Mouse (Mus musculus) MEL (cell line): ENCODE results near the gene Bcl6. TPM values are rescaled to one million over a fixed set of nuclear protein-coding genes. Genes with fewer than 3 reads are reported as not detected.

ENCODE experiments used
- DNase-seq: peaks from one replicate; pipeline ENCODE4 v3.0.0; 2011; ENCODE audit warnings: low read depth, low spot score
- H3K27ac ChIP-seq: 2 replicates; pipeline ENCODE4 v1.5.1; 2012; ENCODE audit warnings: low read depth, mild to moderate bottlenecking, control low read depth, low read length, moderate library complexity; ENCODE audit not compliant: control insufficient read depth
- H3K27me3 ChIP-seq, 2 experiments: fragments of 150-350 bp in 1 of 2; sonication (generic) in 1 of 2; 2 replicates each; pipeline ENCODE4 v1.6.1; 2012; ENCODE audit warnings: low read length in 2 of 2, mild to moderate bottlenecking in 2 of 2, improper control_type of control experiment in 1 of 2, moderate library complexity in 1 of 2; ENCODE audit not compliant: insufficient read depth in 2 of 2, control insufficient read depth in 1 of 2
- H3K36me3 ChIP-seq, 2 experiments: 2 replicates each; pipeline ENCODE4 v1.6.1; 2012 to 2014; ENCODE audit warnings: low read length in 2 of 2, improper control_type of control experiment in 1 of 2, inconsistent platforms in 1 of 2, mild to moderate bottlenecking in 1 of 2; ENCODE audit not compliant: insufficient read depth in 2 of 2, control insufficient read depth in 1 of 2
- H3K4me1 ChIP-seq, 2 experiments: fragments of 150-350 bp in 1 of 2; sonication (generic) in 1 of 2; 2 replicates each; pipeline ENCODE4 v1.6.1; 2012; ENCODE audit warnings: low read length in 2 of 2, improper control_type of control experiment in 1 of 2, mild to moderate bottlenecking in 1 of 2; ENCODE audit not compliant: insufficient read depth in 2 of 2, control insufficient read depth in 1 of 2
- H3K4me3 ChIP-seq, 2 experiments: fragments of 150-350 bp in 1 of 2; sonication (generic) in 1 of 2; 2 replicates each; pipeline ENCODE4 v1.5.1; 2012; ENCODE audit warnings: low read depth in 2 of 2, low read length in 2 of 2, mild to moderate bottlenecking in 2 of 2, moderate library complexity in 2 of 2, control low read depth in 1 of 2, improper control_type of control experiment in 1 of 2; ENCODE audit not compliant: control insufficient read depth in 1 of 2, insufficient read depth in 1 of 2
- H3K79me2 ChIP-seq: 2 replicates; pipeline ENCODE4 v1.6.1; 2012; ENCODE audit warnings: mild to moderate bottlenecking, low read length, moderate library complexity; ENCODE audit not compliant: control insufficient read depth, poor library complexity, insufficient read depth
- H3K9ac ChIP-seq: 2 replicates; pipeline ENCODE4 v1.6.1; 2012; ENCODE audit warnings: low read depth, mild to moderate bottlenecking, control low read depth, low read length, moderate library complexity; ENCODE audit not compliant: control insufficient read depth, poor library complexity, severe bottlenecking
- H3K9me3 ChIP-seq: fragments of 150-350 bp; sonication (generic); replicated peaks from 2 replicates; pipeline ENCODE4 v1.6.1; 2012; ENCODE audit warnings: mild to moderate bottlenecking, low read length, improper control_type of control experiment, moderate library complexity; ENCODE audit not compliant: insufficient read depth
- BHLHE40 ChIP-seq: IDR thresholded peaks from 2 replicates; pipeline ENCODE4 v1.6.1; 2012; ENCODE audit warnings: low read depth, mild to moderate bottlenecking, inconsistent platforms, low read length, improper control_type of control experiment, borderline replicate concordance
- CHD1 ChIP-seq: IDR thresholded peaks from 2 replicates; pipeline ENCODE4 v1.6.1; 2012; ENCODE audit warnings: low read depth, mild to moderate bottlenecking, inconsistent platforms, low read length, improper control_type of control experiment
- CHD2 ChIP-seq: IDR thresholded peaks from 2 replicates; pipeline ENCODE4 v1.6.1; 2011; ENCODE audit warnings: low read length, improper control_type of control experiment
- CTCF ChIP-seq, 3 experiments: IDR thresholded peaks in 2 of 3; conservative IDR thresholded peaks in 1 of 3; 2 replicates each; pipeline ENCODE4 v1.5.1; 2011 to 2012; ENCODE audit warnings: low read length in 3 of 3, low read depth in 2 of 3, mild to moderate bottlenecking in 2 of 3, improper control_type of control experiment in 1 of 3, inconsistent platforms in 1 of 3, mixed read lengths in 1 of 3, moderate library complexity in 1 of 3; ENCODE audit not compliant: control insufficient read depth in 1 of 3, insufficient read depth in 1 of 3, poor library complexity in 1 of 3, severe bottlenecking in 1 of 3
- EP300 ChIP-seq, 2 experiments: IDR thresholded peaks; 2 replicates each; pipeline ENCODE4 v1.6.1; 2011; ENCODE audit warnings: improper control_type of control experiment in 2 of 2, low read length in 2 of 2, low read depth in 1 of 2, mild to moderate bottlenecking in 1 of 2
- ETS1 ChIP-seq: IDR thresholded peaks from 2 replicates; pipeline ENCODE4 v1.6.1; 2012; ENCODE audit warnings: low read depth, mild to moderate bottlenecking, inconsistent platforms, low read length, improper control_type of control experiment, moderate library complexity
- GABPA ChIP-seq: IDR thresholded peaks from 2 replicates; pipeline ENCODE4 v1.6.1; 2012; ENCODE audit warnings: low read depth, mild to moderate bottlenecking, inconsistent platforms, low read length, improper control_type of control experiment, moderate library complexity
- HCFC1 ChIP-seq: IDR thresholded peaks from 2 replicates; pipeline ENCODE4 v1.6.1; 2012; ENCODE audit warnings: low read depth, mild to moderate bottlenecking, inconsistent platforms, low read length, improper control_type of control experiment, moderate library complexity
- JUND ChIP-seq: IDR thresholded peaks from 2 replicates; pipeline ENCODE4 v1.6.1; 2011; ENCODE audit warnings: low read depth, mild to moderate bottlenecking, improper control_type of control experiment, low read length
- MAFK ChIP-seq: IDR thresholded peaks from 2 replicates; pipeline ENCODE4 v1.6.1; 2011; ENCODE audit warnings: low read depth, mild to moderate bottlenecking, low read length, improper control_type of control experiment, borderline replicate concordance
- MAX ChIP-seq: IDR thresholded peaks from 2 replicates; pipeline ENCODE4 v1.6.1; 2011; ENCODE audit warnings: low read length, improper control_type of control experiment
- MEF2A ChIP-seq: IDR thresholded peaks from 2 replicates; pipeline ENCODE4 v1.6.1; 2014; ENCODE audit warnings: low read depth, mild to moderate bottlenecking, inconsistent platforms, low read length, improper control_type of control experiment; ENCODE audit not compliant: poor library complexity, insufficient replicate concordance, severe bottlenecking; ENCODE audit errors: extremely low read depth
- MXI1 ChIP-seq: IDR thresholded peaks from 2 replicates; pipeline ENCODE4 v1.6.1; 2011; ENCODE audit warnings: mild to moderate bottlenecking, low read depth, low read length, improper control_type of control experiment
- MYC ChIP-seq: IDR thresholded peaks from 2 replicates; pipeline ENCODE4 v1.6.1; 2011; ENCODE audit warnings: low read depth, mild to moderate bottlenecking, low read length, improper control_type of control experiment, moderate library complexity
- NELFE ChIP-seq: IDR thresholded peaks from 2 replicates; pipeline ENCODE4 v1.6.1; 2011; ENCODE audit warnings: low read depth, low read length, improper control_type of control experiment
- NRF1 ChIP-seq: IDR thresholded peaks from 2 replicates; pipeline ENCODE4 v1.6.1; 2014; ENCODE audit warnings: low read depth, mild to moderate bottlenecking, inconsistent platforms, low read length, improper control_type of control experiment, moderate library complexity; ENCODE audit not compliant: poor library complexity, insufficient read depth, severe bottlenecking
- POLR2A ChIP-seq, 2 experiments: IDR thresholded peaks; 2 replicates each; pipeline ENCODE4 v1.6.1; 2011 to 2012; ENCODE audit warnings: low read length in 2 of 2, mild to moderate bottlenecking in 2 of 2, control low read depth in 1 of 2, improper control_type of control experiment in 1 of 2, low read depth in 1 of 2, moderate library complexity in 1 of 2; ENCODE audit not compliant: control insufficient read depth in 1 of 2, insufficient read depth in 1 of 2, poor library complexity in 1 of 2
- POLR2AphosphoS2 ChIP-seq: IDR thresholded peaks from 2 replicates; pipeline ENCODE4 v1.6.1; 2011; ENCODE audit warnings: low read length, improper control_type of control experiment
- RAD21 ChIP-seq: IDR thresholded peaks from 2 replicates; pipeline ENCODE4 v1.6.1; 2011; ENCODE audit warnings: mild to moderate bottlenecking, low read depth, low read length, improper control_type of control experiment
- RCOR1 ChIP-seq: IDR thresholded peaks from 2 replicates; pipeline ENCODE4 v1.6.1; 2012; ENCODE audit warnings: low read depth, mild to moderate bottlenecking, inconsistent platforms, low read length, improper control_type of control experiment
- SIN3A ChIP-seq: IDR thresholded peaks from 2 replicates; pipeline ENCODE4 v1.6.1; 2012; ENCODE audit warnings: low read length, improper control_type of control experiment, inconsistent platforms
- SMC3 ChIP-seq: IDR thresholded peaks from 2 replicates; pipeline ENCODE4 v1.6.1; 2011; ENCODE audit warnings: low read depth, low read length, improper control_type of control experiment
- UBTF ChIP-seq: IDR thresholded peaks from 2 replicates; pipeline ENCODE4 v1.6.1; 2012; ENCODE audit warnings: low read depth, mild to moderate bottlenecking, inconsistent platforms, low read length, improper control_type of control experiment, moderate library complexity, borderline replicate concordance; ENCODE audit not compliant: insufficient read depth
- USF2 ChIP-seq, 2 experiments: IDR thresholded peaks; 2 replicates each; pipeline ENCODE4 v1.6.1; 2011 to 2012; ENCODE audit warnings: improper control_type of control experiment in 2 of 2, low read length in 2 of 2, borderline replicate concordance in 1 of 2, inconsistent platforms in 1 of 2, low read depth in 1 of 2, mild to moderate bottlenecking in 1 of 2; ENCODE audit not compliant: insufficient read depth in 1 of 2
- ZKSCAN1 ChIP-seq: IDR thresholded peaks from 2 replicates; pipeline ENCODE4 v1.6.1; 2012; ENCODE audit warnings: low read depth, mild to moderate bottlenecking, inconsistent platforms, low read length, improper control_type of control experiment, moderate library complexity
- ZMIZ1 ChIP-seq: IDR thresholded peaks from 2 replicates; pipeline ENCODE4 v1.6.1; 2012; ENCODE audit warnings: low read depth, mild to moderate bottlenecking, inconsistent platforms, low read length, improper control_type of control experiment, moderate library complexity
- polyA plus RNA-seq, 2 experiments: library from polyadenylated mRNA; stranded (reverse) in 1 of 2; unstranded in 1 of 2; fragments of >175 nt in 1 of 2; fragments of >200 nt in 1 of 2; gene quantifications; 2 replicates each; pipeline versions ENCODE4 v1.2.1 to v1.2.4; 2012; ENCODE audit warnings: low replicate concordance in 2 of 2, low read depth in 1 of 2; ENCODE audit not compliant: insufficient read length in 2 of 2, insufficient read depth in 1 of 2, missing spikeins in 1 of 2
- total RNA-seq: library from RNA; depleted of rRNA; stranded (reverse); fragments of 300-350 nt; gene quantifications from 2 replicates; pipeline ENCODE4 v1.2.3, GENCODE M21; 2012

Gene Bcl6
- total and polyA plus RNA-seq, 3 experiments: not detected

GRCm38 (mm10) chr16:23986871-23987270 is 1.8 kb downstream of the Bcl6 start:
- no peak overlapping the region for H3K9ac ChIP-seq
- H3K4me1 ChIP-seq: no peaks in the 10 kb centered on the region
- DNase-seq: no peak
- TF ChIP-seq UBTF (no peak), CTCF (IDR thresholded peaks at IDR 0.05 in 2 of 3, conservative IDR thresholded peaks at IDR 0.05 in 1 of 3; ENCODE audit: control insufficient read depth in 1 of 3, insufficient read depth in 1 of 3, low read depth in 2 of 3, low read length in 3 of 3, poor library complexity in 1 of 3, severe bottlenecking in 1 of 3) (no peak), CHD2 (no peak), MEF2A (no peak), USF2 (IDR thresholded peaks at IDR 0.05; ENCODE audit: borderline replicate concordance in 1 of 2, insufficient read depth in 1 of 2, low read depth in 1 of 2, low read length in 2 of 2) (no peak), SIN3A (no peak), NELFE (no peak), EP300 (IDR thresholded peaks at IDR 0.05; ENCODE audit: low read depth in 1 of 2, low read length in 2 of 2) (no peak), MXI1 (no peak), NRF1 (no peak), GABPA (no peak)
- no peaks in the 10 kb centered on the region for H3K27me3 ChIP-seq
- no peaks in the 10 kb centered on the region for H3K9me3 ChIP-seq
- H3K27ac ChIP-seq: no peak overlapping the region
- no peak overlapping the region for H3K4me3 ChIP-seq
- no peaks in the 10 kb centered on the region for H3K36me3 ChIP-seq
- H3K79me2 ChIP-seq: no peaks in the 10 kb centered on the region

DNA sequence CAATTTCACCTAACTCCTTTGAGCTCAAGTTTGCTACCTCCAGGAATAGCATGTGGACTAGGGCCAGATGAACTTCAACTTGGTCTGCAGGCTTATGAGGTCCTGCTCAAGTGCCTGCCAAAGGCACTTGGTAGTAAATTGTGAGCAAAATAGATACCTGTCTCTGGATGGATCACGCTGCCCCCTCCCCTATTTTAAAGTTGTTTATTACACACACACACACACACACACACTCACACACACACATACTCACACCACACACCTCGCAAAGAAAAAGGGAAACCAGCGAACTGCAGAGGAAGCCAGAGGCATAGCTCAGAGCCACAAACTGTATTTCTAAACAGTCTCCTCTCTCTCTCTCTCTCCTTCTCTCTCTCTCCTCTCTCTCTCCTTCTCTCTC is 2.5 kb downstream of the Bcl6 start:
- Histone ChIP-seq H3K4me1 (no peaks in the 10 kb centered on the region), H3K27ac (no peak overlapping the region), H3K27me3 (no peaks in the 10 kb centered on the region), H3K9me3 (no peaks in the 10 kb centered on the region), H3K4me3 (no peak overlapping the region), H3K79me2 (no peaks in the 10 kb centered on the region), H3K9ac (no peak overlapping the region), H3K36me3 (no peaks in the 10 kb centered on the region)
- TF ChIP-seq MAX: no peak
- TF ChIP-seq MYC: no peak
- TF ChIP-seq RCOR1: no peak
- no peak for TF ChIP-seq HCFC1
- no peak for TF ChIP-seq ZKSCAN1
- no peak for TF ChIP-seq ZMIZ1
- TF ChIP-seq JUND: no peak
- no peak for TF ChIP-seq CHD1
- no peak for TF ChIP-seq NELFE
- no peak for TF ChIP-seq ETS1
- no peak for TF ChIP-seq RAD21
- no peak for TF ChIP-seq SMC3
- no peak for TF ChIP-seq MEF2A
- no peak for TF ChIP-seq POLR2AphosphoS2
- TF ChIP-seq SIN3A: no peak
- no peak for TF ChIP-seq BHLHE40
- no peak for TF ChIP-seq CTCF (IDR thresholded peaks at IDR 0.05 in 2 of 3, conservative IDR thresholded peaks at IDR 0.05 in 1 of 3; ENCODE audit: control insufficient read depth in 1 of 3, insufficient read depth in 1 of 3, low read depth in 2 of 3, low read length in 3 of 3, poor library complexity in 1 of 3, severe bottlenecking in 1 of 3)
- TF ChIP-seq EP300 (IDR thresholded peaks at IDR 0.05; ENCODE audit: low read depth in 1 of 2, low read length in 2 of 2): no peak
- TF ChIP-seq MAFK: no peak
- TF ChIP-seq POLR2A (IDR thresholded peaks at IDR 0.05; ENCODE audit: control insufficient read depth in 1 of 2, insufficient read depth in 1 of 2, low read depth in 1 of 2, low read length in 2 of 2, poor library complexity in 1 of 2): no peak
- no peak for DNase-seq
